Mouse (Mus musculus): ENCODE results near the gene Nim1k.

DNA sequence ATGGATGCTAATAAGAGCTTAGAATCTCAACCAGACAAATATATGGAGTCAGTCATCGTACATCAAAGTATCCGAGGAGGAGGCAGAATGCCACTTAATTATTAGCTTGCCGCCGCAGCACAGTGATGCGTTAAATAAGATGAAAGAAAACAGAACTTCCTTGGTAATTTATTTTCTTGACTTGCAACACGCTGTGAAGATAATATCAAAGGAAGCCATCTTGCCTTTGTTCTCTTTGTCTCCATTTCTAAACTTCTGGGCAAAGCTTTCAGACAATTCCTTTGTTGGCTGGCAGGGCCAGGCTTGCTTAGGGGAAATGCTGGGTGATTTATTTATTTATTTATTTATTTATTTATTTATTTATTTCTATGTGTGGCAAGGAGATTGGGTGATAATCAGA, 24.2 kb downstream of the Nim1k start:
- no peak for TF ChIP-seq CTCF (IDR thresholded peaks at IDR 0.05; ENCODE audit: low read depth)
- no peak for TF ChIP-seq EP300 (IDR thresholded peaks at IDR 0.05; ENCODE audit: low read depth)

Measured in liver, postnatal 0 days (tissue).